Mouse (Mus musculus): ENCODE measurements around the gene Rasgef1c. TPM values are rescaled to one million over a fixed set of nuclear protein-coding genes. Genes with fewer than 3 reads are reported as not detected.
A peak's percentile ranks its signal among the peaks of the same experiment; 100 is the strongest.

Gene Rasgef1c
- polyA plus RNA-seq, 2 experiments = not detected

GRCm38 (mm10) chr11:49923539-49923938, 21.9 kb downstream of the Rasgef1c start:
- Histone ChIP-seq H3K4me1 (replicated peaks; ENCODE audit: control insufficient read depth in 2 of 2, insufficient read depth in 2 of 2, low read length in 1 of 2) (no peaks in the 10 kb centered on the region), H3K9me3 (ENCODE audit: control insufficient read depth, low read length) (no peaks in the 10 kb centered on the region), H3K27me3 (ENCODE audit: control insufficient read depth, insufficient read depth, low read length) (no peaks in the 10 kb centered on the region; the same call in 1 of the 2 replicates), H3K4me2 (ENCODE audit: low read depth) (no peak overlapping the region), H3K9ac (replicated peaks) (no peak overlapping the region), H3K4me3 (ENCODE audit: insufficient read depth in 1 of 2, low read depth in 2 of 2, low read length in 2 of 2) (no peak overlapping the region), H3K36me3 (replicated peaks; ENCODE audit: control insufficient read depth, insufficient read depth, low read depth) (no peaks in the 10 kb centered on the region), H3K27ac (no peak overlapping the region)
- 80% methylated on average over 9 of the region's 9 CpGs for WGBS (ENCODE audit: insufficient replicate concordance)
- no peak for DNase-seq (ENCODE audit: low read depth in 3 of 3, low spot score in 3 of 3)
- TF ChIP-seq EP300 (IDR thresholded peaks at IDR 0.05; ENCODE audit: low read depth) (no peak), CTCF (IDR thresholded peaks at IDR 0.05; ENCODE audit: low read depth) (no peak)
- no peak for ATAC-seq (ENCODE audit: insufficient read depth)

GRCm38 (mm10) chr11:49926183-49926582, 24.5 kb downstream of the Rasgef1c start:
- ATAC-seq (ENCODE audit: insufficient read depth) = no peak
- Histone ChIP-seq H3K4me3 (ENCODE audit: insufficient read depth in 1 of 2, low read depth in 2 of 2, low read length in 2 of 2) (no peak overlapping the region), H3K9me3 (ENCODE audit: control insufficient read depth, low read length) (no peaks in the 10 kb centered on the region), H3K27me3 (ENCODE audit: control insufficient read depth, insufficient read depth, low read length) (no peaks in the 10 kb centered on the region; the same call in 1 of the 2 replicates), H3K4me2 (ENCODE audit: low read depth) (no peak overlapping the region), H3K4me1 (replicated peaks; ENCODE audit: control insufficient read depth in 2 of 2, insufficient read depth in 2 of 2, low read length in 1 of 2) (no peaks in the 10 kb centered on the region), H3K27ac (no peak overlapping the region), H3K36me3 (replicated peaks; ENCODE audit: control insufficient read depth, insufficient read depth, low read depth) (no peaks in the 10 kb centered on the region), H3K9ac (replicated peaks) (no peak overlapping the region)
- no peak for TF ChIP-seq CTCF (IDR thresholded peaks at IDR 0.05; ENCODE audit: low read depth)
- TF ChIP-seq EP300 (IDR thresholded peaks at IDR 0.05; ENCODE audit: low read depth) = no peak
- DNase-seq (ENCODE audit: low read depth in 3 of 3, low spot score in 3 of 3) = peak in 1 of 3 experiments; percentile 4
- WGBS (ENCODE audit: insufficient replicate concordance) = 49% methylated on average over 7 of the region's 7 CpGs

GRCm38 (mm10) chr11:49927169-49927568, 25.5 kb downstream of the Rasgef1c start:
- ATAC-seq (ENCODE audit: insufficient read depth) (no peak), DNase-seq (ENCODE audit: low read depth in 3 of 3, low spot score in 3 of 3) (no peak)
- TF ChIP-seq CTCF (IDR thresholded peaks at IDR 0.05; ENCODE audit: low read depth) (no peak), EP300 (IDR thresholded peaks at IDR 0.05; ENCODE audit: low read depth) (no peak)
- Histone ChIP-seq H3K27ac (no peak overlapping the region), H3K36me3 (replicated peaks; ENCODE audit: control insufficient read depth, insufficient read depth, low read depth) (no peaks in the 10 kb centered on the region), H3K4me1 (replicated peaks; ENCODE audit: control insufficient read depth in 2 of 2, insufficient read depth in 2 of 2, low read length in 1 of 2) (no peaks in the 10 kb centered on the region), H3K27me3 (ENCODE audit: control insufficient read depth, insufficient read depth, low read length) (no peaks in the 10 kb centered on the region; the same call in 1 of the 2 replicates), H3K4me2 (ENCODE audit: low read depth) (no peak overlapping the region), H3K4me3 (ENCODE audit: insufficient read depth in 1 of 2, low read depth in 2 of 2, low read length in 2 of 2) (no peak overlapping the region), H3K9me3 (ENCODE audit: control insufficient read depth, low read length) (no peaks in the 10 kb centered on the region), H3K9ac (replicated peaks) (no peak overlapping the region)
- WGBS (ENCODE audit: insufficient replicate concordance) = 47% methylated on average over 4 of the region's 4 CpGs

- no peak for DNase-seq (ENCODE audit: low read depth in 3 of 3, low spot score in 3 of 3)
- no peak for TF ChIP-seq CTCF (IDR thresholded peaks at IDR 0.05; ENCODE audit: low read depth)
- no peak for TF ChIP-seq EP300 (IDR thresholded peaks at IDR 0.05; ENCODE audit: low read depth)
- Histone ChIP-seq H3K4me3 (ENCODE audit: insufficient read depth in 1 of 2, low read depth in 2 of 2, low read length in 2 of 2) (no peak overlapping the region), H3K27me3 (ENCODE audit: control insufficient read depth, insufficient read depth, low read length) (no peaks in the 10 kb centered on the region; the same call in 1 of the 2 replicates), H3K4me1 (replicated peaks; ENCODE audit: control insufficient read depth in 2 of 2, insufficient read depth in 2 of 2, low read length in 1 of 2) (no peaks in the 10 kb centered on the region), H3K9me3 (ENCODE audit: control insufficient read depth, low read length) (no peaks in the 10 kb centered on the region), H3K36me3 (replicated peaks; ENCODE audit: control insufficient read depth, insufficient read depth, low read depth) (no peaks in the 10 kb centered on the region), H3K4me2 (ENCODE audit: low read depth) (no peak overlapping the region), H3K9ac (replicated peaks) (no peak overlapping the region), H3K27ac (no peak overlapping the region)
- no peak for ATAC-seq (ENCODE audit: insufficient read depth)
- WGBS (ENCODE audit: insufficient replicate concordance) = 52% methylated on average over 6 of the region's 6 CpGs
Observed at GRCm38 (mm10) chr11:49927670-49928069, 26.0 kb downstream of the Rasgef1c start.

- DNase-seq (ENCODE audit: low read depth in 3 of 3, low spot score in 3 of 3) = no peak
- Histone ChIP-seq H3K27me3 (ENCODE audit: control insufficient read depth, insufficient read depth, low read length) (no peaks in the 10 kb centered on the region), H3K27ac (no peak overlapping the region), H3K4me2 (ENCODE audit: low read depth) (no peak overlapping the region), H3K9me3 (ENCODE audit: control insufficient read depth, low read length) (no peaks in the 10 kb centered on the region), H3K4me1 (replicated peaks; ENCODE audit: control insufficient read depth in 2 of 2, insufficient read depth in 2 of 2, low read length in 1 of 2) (no peaks in the 10 kb centered on the region), H3K9ac (replicated peaks) (no peak overlapping the region), H3K36me3 (replicated peaks; ENCODE audit: control insufficient read depth, insufficient read depth, low read depth) (no peaks in the 10 kb centered on the region), H3K4me3 (ENCODE audit: insufficient read depth in 1 of 2, low read depth in 2 of 2, low read length in 2 of 2) (no peak overlapping the region)
- TF ChIP-seq EP300 (IDR thresholded peaks at IDR 0.05; ENCODE audit: low read depth) = no peak
- ATAC-seq (ENCODE audit: insufficient read depth) = no peak
- WGBS (ENCODE audit: insufficient replicate concordance) = 41% methylated on average over 5 of the region's 5 CpGs
Observed at GRCm38 (mm10) chr11:49931037-49931625, 29.5 kb downstream of the Rasgef1c start.

Data from liver, embryonic 14.5 days (tissue).